Mouse (Mus musculus): ENCODE measurements around the gene Gm21961. TPM values are rescaled to one million over a fixed set of nuclear protein-coding genes. Genes with fewer than 3 reads are reported as not detected.
A peak's percentile ranks its signal among the peaks of the same experiment; 100 is the strongest.
"Not testable (repeated sequence)": the region's sequence is repeated elsewhere in the genome, so short reads cannot be mapped to it uniquely, and the experiment has no call there.

The Gm21961 gene
- not detected for total RNA-seq (2021)

- intact Hi-C loops (cut with DNase I), result no loop called here
- DNase-seq, result no peak
Observed at GRCm38 (mm10) chr15:65014804-65015203, at the start of gene Gm21961. Gm21961 (minus strand) TSS chr15:65014904.

GRCm38 (mm10) chr15:65041999-65042398 is 27.3 kb upstream of the Gm21961 start:
- DNase-seq, result no peak
- intact Hi-C loops (cut with DNase I), result no loop called here

GRCm38 (mm10) chr15:65039216-65039615 is 24.5 kb upstream of the Gm21961 start:
- intact Hi-C loops (cut with DNase I), result not testable (repeated sequence)
- peak in 1 of 2 experiments; percentile 36 for DNase-seq

GRCm38 (mm10) chr15:65017971-65018370 is 3.3 kb upstream of the Gm21961 start:
- intact Hi-C loops (cut with DNase I), result no loop called here
- no peak for DNase-seq

GRCm38 (mm10) chr15:65006177-65006576 is 8.5 kb downstream of the Gm21961 start:
- intact Hi-C loops (cut with DNase I), result no loop called here
- DNase-seq, result no peak

- DNase-seq, result no peak
- intact Hi-C loops (cut with DNase I), result no loop called here
Observed at GRCm38 (mm10) chr15:64994498-64994897, 20.2 kb downstream of the Gm21961 start.

GRCm38 (mm10) chr15:64979976-64980375 is 34.7 kb downstream of the Gm21961 start:
- intact Hi-C loops (cut with DNase I), result loop anchor here (5.0 kb wide), 1 partner anchor 218 kb away; no protein-coding TSS in a partner anchor
- DNase-seq, result no peak

GRCm38 (mm10) chr15:64976044-64976805 is 38.5 kb downstream of the Gm21961 start:
- intact Hi-C loops (cut with DNase I), result loop anchor here (5.0 kb wide), 1 partner anchor 214 kb away; no protein-coding TSS in a partner anchor
- DNase-seq, result no peak

Other genes with a start within 250 kb of the Gm21961 start
- gene Gm21798, start 197.2 kb downstream of the Gm21961 start, total RNA-seq (2021), result not detected